Mouse (Mus musculus) midbrain, embryonic 14.5 days (tissue): ENCODE data around the gene Birc3. TPM values are rescaled to one million over a fixed set of nuclear protein-coding genes. Genes with fewer than 3 reads are reported as not detected.

Source experiments
- ATAC-seq: fragments of 200-750 bp; cut with Nextera tagmentation; 2 replicates; pipeline ENCODE4 v1.8.0; 2017; ENCODE audit warnings: moderate number of reproducible peaks, moderate library complexity; ENCODE audit not compliant: low FRiP score, low TSS enrichment
- DNase-seq: peaks from one replicate; pipeline ENCODE4 v3.0.0-alpha.2; 2015
- H3K27ac ChIP-seq: fragments of 300-500 bp; sonication (generic); replicated peaks from 2 replicates; pipeline ENCODE4 v1.5.1; 2014; ENCODE audit warnings: mild to moderate bottlenecking, low read depth, low read length, moderate library complexity
- H3K27me3 ChIP-seq: fragments of 300-500 bp; sonication (generic); 2 replicates; pipeline ENCODE4 v1.6.1; 2014; ENCODE audit warnings: low read length, control low read depth, mixed read lengths; ENCODE audit not compliant: control insufficient read depth, insufficient read depth
- H3K36me3 ChIP-seq: fragments of 300-500 bp; sonication (generic); 2 replicates; pipeline ENCODE4 v1.6.1; 2014; ENCODE audit warnings: low read length, control low read depth; ENCODE audit not compliant: control insufficient read depth, insufficient read depth
- H3K4me1 ChIP-seq: fragments of 300-500 bp; sonication (generic); 2 replicates; pipeline ENCODE4 v1.6.1; 2014; ENCODE audit warnings: mild to moderate bottlenecking, antibody characterized with exemption, low read length, control low read depth; ENCODE audit not compliant: control insufficient read depth, insufficient read depth
- H3K4me2 ChIP-seq: fragments of 300-500 bp; sonication (generic); 2 replicates; pipeline ENCODE4 v1.6.1; 2014; ENCODE audit warnings: mild to moderate bottlenecking, low read length, moderate library complexity
- H3K4me3 ChIP-seq: fragments of 300-500 bp; sonication (generic); replicated peaks from 2 replicates; pipeline ENCODE4 v1.5.1; 2014; ENCODE audit warnings: low read depth, low read length
- H3K9ac ChIP-seq: fragments of 300-500 bp; sonication (generic); replicated peaks from 2 replicates; pipeline ENCODE4 v1.6.1; 2014; ENCODE audit warnings: mild to moderate bottlenecking, low read length, moderate library complexity
- H3K9me3 ChIP-seq: fragments of 300-500 bp; sonication (generic); 2 replicates; pipeline ENCODE4 v1.6.1; 2016; ENCODE audit warnings: low read length, control low read depth, mixed read lengths; ENCODE audit not compliant: control insufficient read depth
- WGBS: fragments of 180-500 bp; shearing (Covaris S2); extraction: QIAGEN DNeasy Blood & Tissue Kit; methylation state at CpG from one replicate; pipeline ENCODE4 v1.1.7; 2014; 5-methylcytosine and 5-hydroxymethylcytosine counted together
- polyA plus RNA-seq: library from polyadenylated mRNA; unstranded; fragments of >200 nt; fragmentation: Nextera tagmentation; extraction: Ambion mirVana; gene quantifications from 2 replicates; pipeline ENCODE4 v1.2.1, GENCODE M21; 2014

Gene Birc3
- polyA plus RNA-seq, result 0.51 and 2.0 TPM in 2 replicates

DNA sequence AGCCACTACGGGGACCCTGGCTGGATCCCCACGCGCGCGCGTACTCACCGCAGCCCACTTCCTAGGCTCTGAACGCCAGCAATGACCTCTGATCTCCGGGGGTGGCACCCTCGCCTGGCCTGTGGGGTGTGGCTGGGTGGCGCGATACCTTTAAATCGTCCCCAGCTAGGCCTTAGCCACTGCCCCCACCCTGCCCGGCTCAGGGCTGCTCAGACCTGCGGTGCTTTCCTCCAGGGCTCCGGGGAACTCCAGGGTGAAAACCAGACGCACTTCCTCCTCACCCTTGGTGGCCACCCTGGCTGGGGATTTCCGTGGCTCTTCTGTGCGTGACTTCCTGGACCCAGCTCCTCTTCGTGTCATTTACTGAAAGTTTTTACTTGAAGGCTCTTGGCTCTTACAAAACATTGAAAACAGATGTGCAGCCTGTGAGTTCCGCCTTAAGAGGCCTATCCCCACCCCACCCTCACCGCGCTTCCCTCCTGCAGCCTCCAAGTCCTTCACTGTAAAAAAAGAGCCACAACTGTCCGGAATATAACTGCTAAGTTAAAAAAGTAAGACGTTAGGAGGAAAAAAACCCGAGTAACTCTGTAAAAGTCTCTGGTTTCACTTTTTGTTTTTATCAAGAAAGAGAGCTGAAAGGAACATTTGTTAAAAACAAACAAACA is at the start of gene Birc3:
Gene Birc3, minus strand, starts transcription at position 412 of the 665 bp plus-strand sequence.
- H3K9me3 ChIP-seq, result no peaks in the 10 kb centered on the region
- peak; percentile 53 for ATAC-seq
- H3K4me1 ChIP-seq, result peaks cover 4% of the 10 kb centered on the region; the same call in 1 of the 2 replicates
- peak within 1 kb of the TSS; percentile 51 for H3K9ac ChIP-seq
- H3K27me3 ChIP-seq, result no peaks in the 10 kb centered on the region
- DNase-seq, result peak; percentile 31
- H3K4me2 ChIP-seq, result peak within 1 kb of the TSS; percentile 82
- H3K4me3 ChIP-seq, result peak within 1 kb of the TSS; percentile 39
- no peaks in the 10 kb centered on the region for H3K36me3 ChIP-seq
- WGBS, result 11% methylated on average over 26 of the region's 26 CpGs
- no peak within 1 kb of the TSS for H3K27ac ChIP-seq

GRCm38 (mm10) chr9:7914925-7915324 is 41.9 kb upstream of the Birc3 start:
- H3K27me3 ChIP-seq, result no peaks in the 10 kb centered on the region
- ATAC-seq (peak; percentile 12; the same call in 1 of the 2 replicates), DNase-seq (no peak)
- H3K4me1 ChIP-seq, result no peaks in the 10 kb centered on the region
- peak overlapping the region; percentile 46 for H3K4me2 ChIP-seq
- no peak overlapping the region for H3K27ac ChIP-seq
- 56% methylated on average over 8 of the region's 8 CpGs for WGBS
- no peaks in the 10 kb centered on the region for H3K36me3 ChIP-seq
- no peak overlapping the region; the same call in 1 of the 2 replicates for H3K9ac ChIP-seq
- peak overlapping the region; percentile 20; the same call in 1 of the 2 replicates for H3K4me3 ChIP-seq
- no peaks in the 10 kb centered on the region for H3K9me3 ChIP-seq

DNA sequence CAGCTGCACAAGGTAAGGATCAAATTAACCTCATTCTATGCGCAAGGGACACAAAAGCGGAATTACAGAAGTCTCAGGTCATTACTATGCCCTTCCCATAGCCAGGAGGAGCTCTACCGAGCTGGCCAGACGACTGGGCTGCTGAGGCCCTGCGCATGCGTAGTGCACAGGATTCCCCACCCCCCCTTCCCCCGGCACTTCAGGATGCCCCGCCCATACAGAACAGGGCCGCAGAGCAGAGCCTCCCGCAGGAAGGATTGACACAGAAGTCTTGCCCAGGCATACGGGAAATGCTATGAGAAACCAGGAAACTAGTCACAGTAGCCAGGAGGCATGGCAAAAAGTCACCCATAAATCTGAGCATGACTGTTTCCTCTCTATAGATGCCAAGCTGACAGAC is 41.5 kb upstream of the Birc3 start:
- DNase-seq (peak; percentile 91), ATAC-seq (peak; percentile 93)
- no peaks in the 10 kb centered on the region for H3K27me3 ChIP-seq
- H3K36me3 ChIP-seq, result no peaks in the 10 kb centered on the region
- peak overlapping the region; percentile 46 for H3K4me2 ChIP-seq
- WGBS, result 2% methylated on average over 11 of the region's 11 CpGs
- peak overlapping the region; percentile 20 for H3K4me3 ChIP-seq
- H3K4me1 ChIP-seq, result no peaks in the 10 kb centered on the region
- H3K9ac ChIP-seq, result no peak overlapping the region; the same call in 1 of the 2 replicates
- no peaks in the 10 kb centered on the region for H3K9me3 ChIP-seq
- H3K27ac ChIP-seq, result no peak overlapping the region; the same call in 1 of the 2 replicates

DNA sequence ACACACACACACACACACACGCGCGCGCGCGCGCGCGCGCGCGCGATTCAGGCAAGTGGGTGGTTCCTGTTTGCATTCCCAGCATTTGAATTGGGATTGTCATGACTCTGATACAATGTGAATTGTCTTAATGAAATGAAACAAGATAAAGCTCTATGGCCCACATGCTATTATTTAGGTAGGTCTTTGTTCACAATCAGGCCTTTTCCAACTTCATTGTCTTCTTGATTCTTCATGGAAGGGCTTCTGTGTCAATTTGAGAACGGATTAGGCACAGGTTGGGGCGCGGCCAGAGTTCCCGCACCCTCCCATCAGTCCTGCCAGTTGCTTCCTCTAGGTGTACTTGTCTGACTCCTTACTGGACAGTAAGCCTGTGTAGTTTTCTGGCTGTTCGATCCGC is 41.0 kb upstream of the Birc3 start:
- 45% methylated on average over 19 of the region's 19 CpGs for WGBS
- Histone ChIP-seq H3K4me1 (no peaks in the 10 kb centered on the region), H3K27ac (no peak overlapping the region), H3K9me3 (no peaks in the 10 kb centered on the region), H3K27me3 (no peaks in the 10 kb centered on the region), H3K36me3 (no peaks in the 10 kb centered on the region), H3K9ac (no peak overlapping the region), H3K4me2 (peak overlapping the region; percentile 46), H3K4me3 (peak overlapping the region; percentile 20)
- DNase-seq (peak; percentile 47), ATAC-seq (peak; percentile 41; the same call in 1 of the 2 replicates)

DNA sequence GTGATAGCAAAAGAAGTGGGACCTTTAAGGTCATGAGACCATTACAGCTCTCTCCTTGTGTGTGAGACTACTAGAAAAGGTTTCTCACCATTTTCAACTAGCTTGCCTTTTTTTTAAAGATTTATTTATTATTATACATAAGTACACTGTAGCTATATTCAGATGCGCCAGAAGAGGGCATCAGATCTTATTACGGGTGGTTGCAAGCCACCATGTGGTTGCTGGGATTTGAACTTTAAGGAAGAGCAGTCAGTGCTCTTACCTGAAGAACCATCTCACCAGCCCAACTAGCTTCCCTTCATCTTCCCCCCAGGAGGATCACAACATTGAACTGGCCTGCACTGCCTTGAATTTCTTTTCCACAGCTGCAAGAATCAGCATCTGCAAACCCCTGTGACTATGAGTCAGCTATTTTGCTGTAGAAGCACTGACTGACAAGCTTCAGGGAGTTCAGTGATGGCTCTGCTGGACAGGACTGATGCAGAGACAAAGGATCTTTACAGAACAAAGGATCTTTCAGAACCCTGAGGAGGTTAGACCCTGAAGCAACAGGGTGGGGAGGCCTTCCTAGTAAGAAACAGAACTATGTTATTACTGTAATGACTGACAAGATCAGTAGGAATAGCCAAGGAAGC is 34.5 kb upstream of the Birc3 start:
- H3K4me1 ChIP-seq, result no peaks in the 10 kb centered on the region
- H3K4me3 ChIP-seq, result no peak overlapping the region
- no peaks in the 10 kb centered on the region for H3K36me3 ChIP-seq
- H3K9ac ChIP-seq, result no peak overlapping the region
- ATAC-seq, result no peak
- DNase-seq, result no peak
- H3K4me2 ChIP-seq, result no peak overlapping the region
- no peaks in the 10 kb centered on the region for H3K27me3 ChIP-seq
- 76% methylated on average over 2 of the region's 2 CpGs for WGBS
- H3K27ac ChIP-seq, result no peak overlapping the region
- H3K9me3 ChIP-seq, result no peaks in the 10 kb centered on the region

- H3K27ac ChIP-seq, result no peak overlapping the region
- H3K4me1 ChIP-seq, result no peaks in the 10 kb centered on the region
- WGBS, result 97% methylated on average over 1 of the region's 1 CpGs
- ATAC-seq, result no peak
- no peaks in the 10 kb centered on the region for H3K36me3 ChIP-seq
- DNase-seq, result no peak
- no peak overlapping the region for H3K9ac ChIP-seq
- no peaks in the 10 kb centered on the region for H3K9me3 ChIP-seq
- no peak overlapping the region for H3K4me3 ChIP-seq
- H3K4me2 ChIP-seq, result no peak overlapping the region
- H3K27me3 ChIP-seq, result no peaks in the 10 kb centered on the region
Measured at GRCm38 (mm10) chr9:7906564-7906963, 33.6 kb upstream of the Birc3 start.

DNA sequence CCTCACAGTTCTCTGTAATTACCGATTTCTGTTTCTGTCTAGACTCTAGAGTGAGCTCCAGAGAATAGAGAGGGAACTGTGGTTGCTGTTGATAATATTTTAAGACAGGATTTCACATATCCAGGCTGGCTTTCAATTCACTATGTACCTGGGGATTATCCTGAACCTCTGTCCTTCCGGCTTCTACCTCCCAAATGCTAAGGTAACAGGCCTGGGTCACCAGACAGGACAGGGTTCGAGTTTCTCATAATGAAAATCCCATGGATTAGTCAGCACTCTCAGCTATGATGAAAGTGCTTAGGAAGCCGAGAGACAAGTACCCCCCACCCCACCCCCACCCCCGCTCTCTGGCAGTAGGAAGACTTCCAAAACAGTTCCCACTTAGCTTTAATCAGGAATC is 30.8 kb upstream of the Birc3 start:
- WGBS, result 84% methylated on average over 5 of the region's 5 CpGs
- no peak for ATAC-seq
- no peak overlapping the region for H3K4me2 ChIP-seq

DNA sequence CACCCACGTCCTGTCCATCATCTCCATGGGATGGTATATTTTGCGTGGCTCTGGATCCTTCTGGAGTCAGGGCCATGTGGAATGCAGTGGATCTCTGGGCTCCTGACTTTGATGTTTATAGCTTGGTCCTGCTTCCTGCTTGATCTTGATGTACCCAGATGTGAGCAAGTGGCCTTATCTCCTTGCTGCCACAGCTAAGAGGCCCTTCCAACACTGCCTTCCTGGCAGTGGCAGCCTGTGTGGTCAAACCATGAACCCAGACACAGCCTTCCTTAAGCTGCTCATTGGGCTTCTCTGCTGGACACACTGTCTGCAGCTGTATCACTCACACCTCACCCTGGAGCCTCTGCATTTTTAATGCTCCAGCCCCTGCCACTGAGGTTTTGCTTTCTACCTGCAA is 30.3 kb upstream of the Birc3 start:
- no peak overlapping the region for H3K27ac ChIP-seq
- WGBS, result 93% methylated on average over 2 of the region's 2 CpGs
- no peaks in the 10 kb centered on the region for H3K36me3 ChIP-seq
- no peaks in the 10 kb centered on the region for H3K27me3 ChIP-seq
- no peaks in the 10 kb centered on the region for H3K9me3 ChIP-seq
- H3K4me1 ChIP-seq, result no peaks in the 10 kb centered on the region
- ATAC-seq (no peak), DNase-seq (no peak)
- H3K9ac ChIP-seq, result no peak overlapping the region
- no peak overlapping the region for H3K4me3 ChIP-seq
- H3K4me2 ChIP-seq, result no peak overlapping the region

More for the DNA sequence above, 30.8 kb upstream of the Birc3 start:
- no peak overlapping the region for H3K27ac ChIP-seq
- H3K9me3 ChIP-seq, result no peaks in the 10 kb centered on the region
- DNase-seq, result no peak
- H3K9ac ChIP-seq, result no peak overlapping the region
- no peak overlapping the region for H3K4me3 ChIP-seq
- H3K4me1 ChIP-seq, result no peaks in the 10 kb centered on the region
- H3K36me3 ChIP-seq, result no peaks in the 10 kb centered on the region
- no peaks in the 10 kb centered on the region for H3K27me3 ChIP-seq

- no peak for DNase-seq
- no peak for ATAC-seq
- H3K4me1 ChIP-seq, result no peaks in the 10 kb centered on the region
Measured at GRCm38 (mm10) chr9:7902311-7902710, 29.3 kb upstream of the Birc3 start.

More at GRCm38 (mm10) chr9:7902311-7902710, 29.3 kb upstream of the Birc3 start:
- 63% methylated on average over 7 of the region's 7 CpGs for WGBS
- no peak overlapping the region for H3K9ac ChIP-seq
- H3K9me3 ChIP-seq, result no peaks in the 10 kb centered on the region
- no peak overlapping the region for H3K27ac ChIP-seq
- H3K27me3 ChIP-seq, result no peaks in the 10 kb centered on the region
- no peak overlapping the region for H3K4me3 ChIP-seq
- H3K36me3 ChIP-seq, result no peaks in the 10 kb centered on the region
- H3K4me2 ChIP-seq, result no peak overlapping the region
